Mouse (Mus musculus): ENCODE measurements at regions not wholly inside any gene's neighbourhood (a gene's known extent, or its start where the extent isn't known, plus 50 kb on each side); places are given as distances from the start of the nearest gene placed in this dataset.

DNA sequence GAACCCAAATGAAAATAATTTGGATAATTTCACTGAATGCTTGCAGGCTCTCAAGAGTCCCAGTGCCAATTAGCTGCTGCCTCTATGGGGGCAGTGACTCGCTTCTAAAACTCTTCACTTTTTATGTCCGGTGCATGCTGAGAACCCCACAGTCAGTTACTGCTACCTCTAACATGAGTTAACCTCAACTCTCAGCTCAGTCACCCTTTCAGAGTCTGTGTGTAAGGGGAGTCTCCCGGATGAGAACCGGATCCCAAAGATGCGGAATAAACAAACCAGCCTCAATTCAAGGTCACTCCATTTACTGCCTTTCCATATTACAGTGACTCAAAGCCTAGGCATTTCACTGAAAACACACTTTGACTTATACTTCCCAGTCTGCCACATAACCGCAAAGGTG is 357.9 kb downstream of the Phf3 start:
- TF ChIP-seq ZC3H11A (IDR thresholded peaks at IDR 0.05; ENCODE audit: low read depth, low read length) (no peak), KAT2A (conservative IDR thresholded peaks at IDR 0.05; ENCODE audit: low read depth, low read length) (no peak), POLR2A (IDR thresholded peaks at IDR 0.05; ENCODE audit: control insufficient read depth in 1 of 2, insufficient read depth in 1 of 2, low read depth in 1 of 2, low read length in 2 of 2, poor library complexity in 1 of 2) (no peak), CTCF (IDR thresholded peaks at IDR 0.05 in 2 of 3, conservative IDR thresholded peaks at IDR 0.05 in 1 of 3; ENCODE audit: control insufficient read depth in 1 of 3, insufficient read depth in 1 of 3, low read depth in 2 of 3, low read length in 3 of 3, poor library complexity in 1 of 3, severe bottlenecking in 1 of 3) (no peak), ZKSCAN1 (IDR thresholded peaks at IDR 0.05; ENCODE audit: low read depth, low read length) (no peak), GABPA (IDR thresholded peaks at IDR 0.05; ENCODE audit: low read depth, low read length) (no peak), CHD2 (IDR thresholded peaks at IDR 0.05; ENCODE audit: low read length) (no peak), USF2 (IDR thresholded peaks at IDR 0.05; ENCODE audit: borderline replicate concordance in 1 of 2, insufficient read depth in 1 of 2, low read depth in 1 of 2, low read length in 2 of 2) (no peak), TCF12 (IDR thresholded peaks at IDR 0.05; ENCODE audit: low read depth, low read length) (no peak), E2F4 (IDR thresholded peaks at IDR 0.05; ENCODE audit: borderline replicate concordance, low read depth, low read length) (no peak), MXI1 (IDR thresholded peaks at IDR 0.05; ENCODE audit: low read depth, low read length) (no peak), ELF1 (IDR thresholded peaks at IDR 0.05; ENCODE audit: low read depth, low read length) (no peak), CHD1 (IDR thresholded peaks at IDR 0.05; ENCODE audit: low read depth, low read length) (no peak), EP300 (IDR thresholded peaks at IDR 0.05; ENCODE audit: low read depth in 1 of 2, low read length in 2 of 2) (no peak)
